Mouse (Mus musculus): Measurements from ENCODE around the gene Inpp5d. TPM values are rescaled to one million over a fixed set of nuclear protein-coding genes. Genes with fewer than 3 reads are reported as not detected.

Inpp5d gene
- polyA plus RNA-seq, 1 experiment = 278 TPM

GRCm38 (mm10) chr1:87640165-87640661, 20.1 kb downstream of the Inpp5d start:
- Histone ChIP-seq H3K27me3 (ENCODE audit: control insufficient read depth, insufficient read depth, low read length) (no peaks in the 10 kb centered on the region), H3K27ac (ENCODE audit: control insufficient read depth, insufficient read depth, low read length) (no peak overlapping the region), H3K36me3 (ENCODE audit: control insufficient read depth, insufficient read depth, low read length) (peaks cover 18% of the 10 kb centered on the region), H3K4me1 (replicated peaks; ENCODE audit: control insufficient read depth, insufficient read depth, low read length) (peaks cover 34% of the 10 kb centered on the region), H3K4me3 (ENCODE audit: control insufficient read depth, insufficient read depth, low read length) (no peak overlapping the region)
- DNase-seq = no peak
- no peak for TF ChIP-seq CTCF (IDR thresholded peaks at IDR 0.05; ENCODE audit: borderline replicate concordance, control insufficient read depth, extremely low read depth, insufficient read depth, low read length, poor library complexity)
- TF ChIP-seq POLR2A (IDR thresholded peaks at IDR 0.05; ENCODE audit: control insufficient read depth, extremely low read depth, insufficient read depth, low read length, poor library complexity) = no peak
- 13% methylated on average over 17 of the region's 17 CpGs for WGBS

DNA sequence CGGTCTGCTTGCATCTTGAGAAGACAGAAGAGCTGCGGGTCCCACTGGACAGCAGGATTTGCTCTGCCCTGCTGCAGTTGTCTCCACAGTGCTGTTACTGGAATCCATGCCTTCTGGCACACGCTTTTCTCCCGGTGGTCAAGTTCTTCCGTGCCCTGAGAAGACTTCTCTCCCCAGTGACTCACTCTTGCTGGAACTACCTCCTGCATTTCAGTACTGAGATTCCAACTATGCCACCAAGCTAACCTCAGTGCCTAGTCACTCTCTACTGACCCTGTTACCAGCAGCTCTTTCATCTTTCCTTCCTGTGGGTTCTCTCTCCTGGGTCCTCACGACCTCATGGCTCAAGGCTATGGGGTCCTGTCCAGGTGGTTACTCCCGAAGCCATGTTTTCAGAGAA, 22.9 kb downstream of the Inpp5d start:
- Histone ChIP-seq H3K4me1 (replicated peaks; ENCODE audit: control insufficient read depth, insufficient read depth, low read length) (peaks cover 16% of the 10 kb centered on the region), H3K27me3 (ENCODE audit: control insufficient read depth, insufficient read depth, low read length) (no peaks in the 10 kb centered on the region), H3K4me3 (ENCODE audit: control insufficient read depth, insufficient read depth, low read length) (no peak overlapping the region), H3K36me3 (ENCODE audit: control insufficient read depth, insufficient read depth, low read length) (peaks cover 12% of the 10 kb centered on the region), H3K27ac (ENCODE audit: control insufficient read depth, insufficient read depth, low read length) (no peak overlapping the region)
- 85% methylated on average over 7 of the region's 7 CpGs for WGBS
- TF ChIP-seq POLR2A (IDR thresholded peaks at IDR 0.05; ENCODE audit: control insufficient read depth, extremely low read depth, insufficient read depth, low read length, poor library complexity) = no peak
- TF ChIP-seq CTCF (IDR thresholded peaks at IDR 0.05; ENCODE audit: borderline replicate concordance, control insufficient read depth, extremely low read depth, insufficient read depth, low read length, poor library complexity) = no peak
- no peak for DNase-seq

DNA sequence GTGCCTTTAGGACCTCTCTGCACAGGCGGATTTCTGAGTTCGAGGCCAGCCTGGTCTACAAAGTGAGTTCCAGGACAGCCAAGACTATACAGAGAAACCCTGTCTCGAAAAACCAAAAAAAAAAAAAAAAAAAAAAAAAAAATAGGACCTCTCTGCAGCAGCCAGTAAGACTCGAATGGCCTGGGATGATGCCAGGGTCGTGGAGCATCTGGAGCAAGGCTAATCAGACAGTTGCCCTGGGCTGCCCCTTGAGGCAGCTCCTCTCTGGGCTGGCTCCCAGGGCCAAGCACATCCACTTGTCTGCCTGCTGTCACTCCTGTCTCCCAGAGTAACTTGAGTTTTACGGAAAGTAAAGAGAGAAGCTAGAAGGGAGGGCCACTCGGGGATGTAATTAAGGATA, 24.9 kb downstream of the Inpp5d start:
- no peak overlapping the region for H3K4me3 ChIP-seq (ENCODE audit: control insufficient read depth, insufficient read depth, low read length)
- no peak overlapping the region for H3K27ac ChIP-seq (ENCODE audit: control insufficient read depth, insufficient read depth, low read length)
- 88% methylated on average over 7 of the region's 7 CpGs for WGBS
- H3K4me1 ChIP-seq (replicated peaks; ENCODE audit: control insufficient read depth, insufficient read depth, low read length) = peaks cover 8% of the 10 kb centered on the region
- TF ChIP-seq POLR2A (IDR thresholded peaks at IDR 0.05; ENCODE audit: control insufficient read depth, extremely low read depth, insufficient read depth, low read length, poor library complexity) (no peak), CTCF (IDR thresholded peaks at IDR 0.05; ENCODE audit: borderline replicate concordance, control insufficient read depth, extremely low read depth, insufficient read depth, low read length, poor library complexity) (no peak)
- peaks cover 12% of the 10 kb centered on the region for H3K36me3 ChIP-seq (ENCODE audit: control insufficient read depth, insufficient read depth, low read length)
- no peak for DNase-seq
- H3K27me3 ChIP-seq (ENCODE audit: control insufficient read depth, insufficient read depth, low read length) = no peaks in the 10 kb centered on the region

- 52% methylated on average over 6 of the region's 6 CpGs for WGBS
- Histone ChIP-seq H3K4me3 (ENCODE audit: control insufficient read depth, insufficient read depth, low read length) (no peak overlapping the region), H3K4me1 (replicated peaks; ENCODE audit: control insufficient read depth, insufficient read depth, low read length) (peaks cover 8% of the 10 kb centered on the region), H3K36me3 (ENCODE audit: control insufficient read depth, insufficient read depth, low read length) (peaks cover 12% of the 10 kb centered on the region), H3K27me3 (ENCODE audit: control insufficient read depth, insufficient read depth, low read length) (no peaks in the 10 kb centered on the region), H3K27ac (ENCODE audit: control insufficient read depth, insufficient read depth, low read length) (no peak overlapping the region)
- no peak for TF ChIP-seq POLR2A (IDR thresholded peaks at IDR 0.05; ENCODE audit: control insufficient read depth, extremely low read depth, insufficient read depth, low read length, poor library complexity)
- TF ChIP-seq CTCF (IDR thresholded peaks at IDR 0.05; ENCODE audit: borderline replicate concordance, control insufficient read depth, extremely low read depth, insufficient read depth, low read length, poor library complexity) = no peak
- DNase-seq = no peak
Measured at GRCm38 (mm10) chr1:87645748-87646147, 25.6 kb downstream of the Inpp5d start.

- peaks cover 6% of the 10 kb centered on the region for H3K36me3 ChIP-seq (ENCODE audit: control insufficient read depth, insufficient read depth, low read length)
- 43% methylated on average over 1 of the region's 1 CpGs for WGBS
- H3K27ac ChIP-seq (ENCODE audit: control insufficient read depth, insufficient read depth, low read length) = no peak overlapping the region
- no peak for TF ChIP-seq POLR2A (IDR thresholded peaks at IDR 0.05; ENCODE audit: control insufficient read depth, extremely low read depth, insufficient read depth, low read length, poor library complexity)
- no peak for TF ChIP-seq CTCF (IDR thresholded peaks at IDR 0.05; ENCODE audit: borderline replicate concordance, control insufficient read depth, extremely low read depth, insufficient read depth, low read length, poor library complexity)
- no peaks in the 10 kb centered on the region for H3K27me3 ChIP-seq (ENCODE audit: control insufficient read depth, insufficient read depth, low read length)
- no peak overlapping the region for H3K4me3 ChIP-seq (ENCODE audit: control insufficient read depth, insufficient read depth, low read length)
- H3K4me1 ChIP-seq (replicated peaks; ENCODE audit: control insufficient read depth, insufficient read depth, low read length) = peaks cover 13% of the 10 kb centered on the region
- DNase-seq = no peak
Measured at GRCm38 (mm10) chr1:87647820-87648219, 27.7 kb downstream of the Inpp5d start.

DNA sequence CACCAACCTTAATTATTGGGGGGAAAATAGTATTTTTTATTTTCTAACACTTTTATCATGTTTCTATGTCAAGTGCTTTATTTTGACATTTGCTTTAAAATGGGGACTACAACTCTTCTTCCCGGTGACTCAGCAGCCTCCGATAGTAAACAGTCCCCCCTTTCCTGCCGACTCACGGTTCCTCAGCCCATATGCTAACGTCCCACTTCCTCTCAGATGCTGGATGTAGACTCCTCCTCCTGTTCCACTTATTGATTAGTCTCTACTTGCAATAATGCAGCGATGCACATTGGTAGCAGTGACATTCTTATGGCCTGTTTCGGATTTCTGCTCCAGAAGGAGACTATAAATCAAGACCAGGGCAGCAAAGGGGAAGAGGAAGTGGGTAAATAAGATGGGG, 28.5 kb downstream of the Inpp5d start:
- Histone ChIP-seq H3K4me3 (ENCODE audit: control insufficient read depth, insufficient read depth, low read length) (no peak overlapping the region), H3K27ac (ENCODE audit: control insufficient read depth, insufficient read depth, low read length) (no peak overlapping the region), H3K27me3 (ENCODE audit: control insufficient read depth, insufficient read depth, low read length) (no peaks in the 10 kb centered on the region), H3K36me3 (ENCODE audit: control insufficient read depth, insufficient read depth, low read length) (no peaks in the 10 kb centered on the region), H3K4me1 (replicated peaks; ENCODE audit: control insufficient read depth, insufficient read depth, low read length) (peaks cover 14% of the 10 kb centered on the region)
- 49% methylated on average over 7 of the region's 7 CpGs for WGBS
- no peak for DNase-seq
- TF ChIP-seq CTCF (IDR thresholded peaks at IDR 0.05; ENCODE audit: borderline replicate concordance, control insufficient read depth, extremely low read depth, insufficient read depth, low read length, poor library complexity) = no peak

DNA sequence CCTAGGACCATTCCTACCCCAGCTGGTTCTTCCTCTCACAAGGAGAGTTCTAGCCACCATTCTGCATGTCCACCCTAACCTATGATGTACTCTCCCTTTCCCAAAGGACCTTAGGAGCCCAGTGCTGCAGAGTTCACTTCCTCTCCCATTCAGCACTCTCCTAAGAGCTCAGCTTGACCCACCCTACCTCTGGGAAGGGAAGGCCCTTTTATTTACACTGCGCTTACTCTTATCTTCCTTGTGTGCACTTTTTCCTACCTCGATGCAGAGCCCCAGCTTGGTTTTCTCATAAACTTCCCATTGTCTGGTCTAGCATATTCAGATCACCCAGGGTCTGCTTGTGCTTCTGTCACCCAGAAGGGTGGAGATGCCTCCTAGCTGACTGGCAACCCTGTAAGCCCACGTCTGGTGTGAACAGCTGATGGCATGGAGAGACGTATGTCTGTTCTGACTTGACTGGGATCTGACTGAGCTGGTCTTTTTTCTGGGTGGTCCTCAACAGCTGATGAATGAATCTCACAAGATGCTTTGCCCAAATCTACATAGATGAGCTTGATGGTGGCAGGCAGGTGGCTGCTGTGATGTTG, 29.2 kb downstream of the Inpp5d start:
- 89% methylated on average over 4 of the region's 4 CpGs for WGBS
- Histone ChIP-seq H3K36me3 (ENCODE audit: control insufficient read depth, insufficient read depth, low read length) (no peaks in the 10 kb centered on the region), H3K27me3 (ENCODE audit: control insufficient read depth, insufficient read depth, low read length) (no peaks in the 10 kb centered on the region), H3K27ac (ENCODE audit: control insufficient read depth, insufficient read depth, low read length) (no peak overlapping the region), H3K4me1 (replicated peaks; ENCODE audit: control insufficient read depth, insufficient read depth, low read length) (peaks cover 14% of the 10 kb centered on the region), H3K4me3 (ENCODE audit: control insufficient read depth, insufficient read depth, low read length) (no peak overlapping the region)
- no peak for TF ChIP-seq POLR2A (IDR thresholded peaks at IDR 0.05; ENCODE audit: control insufficient read depth, extremely low read depth, insufficient read depth, low read length, poor library complexity)
- no peak for TF ChIP-seq CTCF (IDR thresholded peaks at IDR 0.05; ENCODE audit: borderline replicate concordance, control insufficient read depth, extremely low read depth, insufficient read depth, low read length, poor library complexity)
- no peak for DNase-seq
